Mouse (Mus musculus) brain, embryonic 14.5 days (tissue): ENCODE data around the gene Osbpl8.

Experiments
- CTCF ChIP-seq: fragments of 200-500 bp; IDR thresholded peaks from 2 replicates; pipeline ENCODE4 v1.5.1; 2012; ENCODE audit warnings: inconsistent platforms, mild to moderate bottlenecking, moderate library complexity, borderline replicate concordance; ENCODE audit not compliant: insufficient read depth, insufficient read length; ENCODE audit errors: extremely low read depth
- POLR2A ChIP-seq: fragments of 200-500 bp; IDR thresholded peaks from 2 replicates; pipeline ENCODE4 v1.6.1; 2012; ENCODE audit warnings: mild to moderate bottlenecking, inconsistent platforms, borderline replicate concordance; ENCODE audit not compliant: poor library complexity, insufficient read depth, insufficient read length, severe bottlenecking; ENCODE audit errors: extremely low read depth

DNA sequence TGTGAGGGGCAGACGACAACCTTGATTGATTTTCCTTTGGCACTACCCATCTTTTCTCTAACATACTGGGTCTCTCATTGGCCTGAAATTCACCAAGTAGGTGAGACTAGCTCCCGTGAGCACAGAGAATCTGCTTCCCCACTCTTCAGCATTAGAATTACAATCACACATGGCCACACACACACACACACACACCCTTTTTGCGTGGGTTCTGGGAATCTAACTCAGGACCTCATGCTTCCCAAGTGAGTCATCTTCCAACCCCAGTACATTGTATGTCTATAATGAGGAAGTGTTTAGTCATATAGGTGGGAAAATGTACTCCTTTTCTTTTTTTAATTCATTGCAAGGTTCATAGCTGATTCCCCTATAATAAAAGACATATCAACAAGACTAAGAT is 92.8 kb downstream of the Osbpl8 start:
- TF ChIP-seq CTCF (no peak), POLR2A (no peak)
